Mouse (Mus musculus) frontal cortex, postnatal 10 days (tissue): Measurements from ENCODE around the gene Krt18.

Source experiments
- DNase-seq, 2 experiments: peaks; one replicate each; pipeline ENCODE4 v3.0.0; 2022; ENCODE audit warnings: low spot score in 2 of 2, mixed read lengths in 1 of 2

The Krt18 gene

GRCm38 (mm10) chr15:102010569-102011245, 17.3 kb upstream of the Krt18 start:
- DNase-seq: no peak

- DNase-seq: no peak
Observed at GRCm38 (mm10) chr15:102012260-102012765, 15.7 kb upstream of the Krt18 start.

GRCm38 (mm10) chr15:102013651-102014050, 14.3 kb upstream of the Krt18 start:
- no peak for DNase-seq

DNA sequence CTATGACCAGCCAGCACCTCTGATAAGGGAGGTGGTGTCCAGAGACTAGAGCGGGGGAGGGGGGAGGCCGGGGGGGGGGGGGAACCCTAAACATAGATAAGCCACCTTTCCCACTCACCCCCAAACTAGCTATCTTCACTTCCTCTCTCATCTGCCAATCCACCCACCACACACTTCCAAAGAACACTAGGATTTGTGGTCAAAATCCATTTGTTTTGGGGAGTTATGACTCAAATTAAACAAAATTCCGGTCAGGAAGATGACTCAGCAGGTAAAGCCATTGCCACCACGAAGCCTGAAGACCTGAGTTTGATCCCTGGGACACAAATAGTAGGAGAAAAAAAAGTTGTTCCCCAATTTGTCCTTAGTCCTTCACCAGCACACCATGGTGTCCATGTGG, 13.1 kb upstream of the Krt18 start:
- DNase-seq: no peak

DNA sequence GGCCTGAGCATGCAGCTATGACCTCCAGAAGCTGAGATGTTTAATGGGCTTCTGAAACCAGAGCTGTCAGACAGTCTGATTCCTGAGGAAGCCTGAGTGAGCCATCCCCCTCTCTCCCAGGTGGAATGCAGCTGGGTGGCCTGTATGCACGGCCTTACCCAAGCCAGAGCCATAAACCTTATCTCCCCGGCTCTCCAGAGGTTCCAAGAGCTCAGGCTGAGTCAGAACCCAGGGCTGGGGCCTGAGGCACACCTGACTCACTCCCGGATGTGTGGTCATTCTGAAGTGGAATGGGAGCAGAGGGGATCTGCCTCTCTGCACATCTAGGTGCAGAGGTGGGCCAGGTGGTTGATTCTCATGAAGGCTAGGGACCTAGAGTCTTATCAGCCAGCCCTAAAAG, 11.9 kb upstream of the Krt18 start:
- DNase-seq: no peak

- no peak for DNase-seq
Observed at GRCm38 (mm10) chr15:102016787-102017186, 11.2 kb upstream of the Krt18 start.

GRCm38 (mm10) chr15:102017918-102018463, 10.0 kb upstream of the Krt18 start:
- no peak for DNase-seq

DNA sequence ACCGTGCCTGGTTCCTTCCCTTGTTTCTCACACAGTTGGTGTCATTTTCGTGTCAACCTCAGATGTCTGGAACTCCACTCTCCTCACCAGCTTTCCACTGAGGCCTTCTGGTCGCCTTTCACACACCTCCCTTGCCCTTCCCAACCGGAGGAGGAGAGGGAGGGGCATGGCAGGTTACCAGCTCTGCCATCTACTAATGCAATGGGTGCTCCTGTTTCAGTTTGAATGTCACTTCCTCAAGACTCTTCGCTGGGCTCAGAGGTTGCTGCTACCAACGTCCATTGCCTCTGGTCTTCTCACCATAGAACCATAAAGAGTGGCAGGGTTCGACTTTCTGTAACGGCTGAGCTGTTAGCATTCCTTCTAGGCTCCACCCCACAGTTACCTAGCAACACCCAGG, 5.5 kb upstream of the Krt18 start:
- no peak for DNase-seq

GRCm38 (mm10) chr15:102023888-102024287, 4.1 kb upstream of the Krt18 start:
- no peak for DNase-seq

- DNase-seq: no peak
Observed at GRCm38 (mm10) chr15:102025136-102025872, 2.7 kb upstream of the Krt18 start.

GRCm38 (mm10) chr15:102026430-102026829, 1.6 kb upstream of the Krt18 start:
- DNase-seq: no peak

DNA sequence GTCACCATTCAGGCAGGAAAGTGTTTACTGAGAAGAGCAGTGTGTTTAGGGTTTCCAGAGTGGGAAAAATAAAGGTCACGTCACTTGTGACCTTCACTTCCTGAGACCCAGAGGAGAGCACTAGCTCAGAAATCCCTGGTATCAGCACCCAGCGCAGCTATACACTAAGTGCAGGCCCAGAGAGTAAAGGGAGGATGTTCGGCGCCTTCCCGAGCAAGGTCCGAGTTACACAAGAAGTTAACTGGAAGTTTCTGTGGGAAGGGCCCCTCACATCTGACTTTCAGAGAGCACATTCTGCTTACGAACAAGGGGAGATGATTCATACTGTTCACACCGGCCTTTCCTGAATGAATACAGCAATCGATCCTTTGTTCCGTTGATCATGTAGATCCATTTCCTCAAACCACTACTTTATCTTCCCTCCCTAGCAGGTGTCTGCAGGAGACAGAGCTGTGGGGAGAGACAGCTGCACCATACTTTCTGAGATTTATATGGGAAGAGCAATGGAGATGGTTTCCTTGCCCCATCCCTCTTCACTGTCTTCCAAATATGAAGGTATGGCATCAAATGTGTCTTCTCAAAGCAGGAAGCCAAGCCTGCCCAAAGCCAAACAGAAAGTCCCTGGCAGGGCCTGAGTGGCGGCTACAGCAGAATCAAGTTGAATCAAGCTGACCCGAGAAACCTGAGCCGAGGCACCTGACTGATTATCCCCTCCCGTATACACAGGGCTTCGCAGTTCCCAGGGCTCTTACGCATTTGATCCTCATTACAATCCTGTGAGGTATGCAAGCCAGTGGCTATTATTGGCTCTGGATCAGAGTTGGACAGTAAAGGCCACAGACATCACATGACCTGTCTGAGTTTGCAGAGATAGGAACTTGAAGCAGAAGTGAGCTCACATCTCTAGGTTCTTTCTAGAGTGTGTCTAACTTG, 6.4 kb downstream of the Krt18 start:
- no peak for DNase-seq

DNA sequence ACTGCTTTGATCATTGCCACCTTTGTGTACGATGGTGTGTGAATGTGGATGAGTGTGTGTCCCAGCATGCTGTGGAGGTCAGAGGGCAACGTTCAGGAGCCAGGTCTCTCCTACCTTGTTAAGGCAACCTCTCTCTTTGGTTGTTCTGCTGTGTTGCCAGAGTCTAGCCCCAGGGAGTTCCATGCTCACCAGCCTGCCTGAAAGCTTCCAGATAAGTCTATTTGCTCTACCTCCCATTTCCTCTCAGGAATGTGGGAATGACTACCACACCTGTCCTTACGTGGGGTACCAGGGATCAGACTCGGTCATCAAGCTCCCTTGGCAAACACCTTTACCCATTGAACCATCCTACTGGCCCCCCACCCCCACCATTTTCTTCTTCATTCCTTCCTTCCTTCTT, 12.3 kb downstream of the Krt18 start:
- DNase-seq: no peak

GRCm38 (mm10) chr15:102041951-102042350, 14.0 kb downstream of the Krt18 start:
- DNase-seq: no peak

GRCm38 (mm10) chr15:102044745-102045144, 16.8 kb downstream of the Krt18 start:
- DNase-seq: no peak

DNA sequence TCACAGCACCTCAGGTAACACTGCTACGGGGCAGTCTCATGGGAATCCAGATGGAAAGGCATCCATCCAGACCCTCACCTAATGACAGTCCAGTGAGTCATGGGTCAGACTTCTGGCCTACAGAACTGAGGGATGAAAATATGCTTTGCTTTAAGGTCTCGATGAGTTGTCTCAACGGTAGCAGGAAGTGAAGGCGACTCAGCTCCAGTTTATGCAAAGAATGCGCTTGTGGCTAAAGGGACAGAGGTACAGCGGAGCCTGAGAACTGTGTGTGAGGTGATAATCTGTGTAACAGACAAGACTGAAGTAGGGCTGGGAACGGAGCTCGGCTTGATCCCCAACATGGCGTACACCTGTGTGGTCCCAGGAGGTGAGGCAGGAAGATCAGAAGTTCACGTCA, 17.7 kb downstream of the Krt18 start:
- DNase-seq: no peak

- DNase-seq: no peak
Observed at GRCm38 (mm10) chr15:102048006-102048405, 20.0 kb downstream of the Krt18 start.

DNA sequence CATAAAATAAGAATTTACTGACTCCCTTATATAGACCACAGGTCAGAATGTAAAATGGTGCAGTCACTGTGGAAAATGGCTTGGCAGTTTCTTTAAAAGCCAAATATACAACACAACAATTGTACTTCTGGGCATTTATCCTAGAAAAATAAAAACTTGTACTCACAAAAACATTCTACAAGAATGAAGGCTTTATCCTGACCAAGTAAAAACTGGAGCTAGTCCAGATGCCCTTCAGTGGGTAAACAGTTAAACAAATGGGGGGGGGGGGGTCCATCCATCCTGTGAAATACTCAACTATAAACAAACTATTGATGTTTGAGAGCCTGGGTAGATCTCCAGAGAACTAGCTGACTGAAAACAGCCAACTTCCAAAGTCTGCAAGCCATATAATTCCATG, 21.9 kb downstream of the Krt18 start:
- no peak for DNase-seq

GRCm38 (mm10) chr15:102051920-102052683, 24.1 kb downstream of the Krt18 start:
- peak; percentile 37 to 58 for DNase-seq

DNA sequence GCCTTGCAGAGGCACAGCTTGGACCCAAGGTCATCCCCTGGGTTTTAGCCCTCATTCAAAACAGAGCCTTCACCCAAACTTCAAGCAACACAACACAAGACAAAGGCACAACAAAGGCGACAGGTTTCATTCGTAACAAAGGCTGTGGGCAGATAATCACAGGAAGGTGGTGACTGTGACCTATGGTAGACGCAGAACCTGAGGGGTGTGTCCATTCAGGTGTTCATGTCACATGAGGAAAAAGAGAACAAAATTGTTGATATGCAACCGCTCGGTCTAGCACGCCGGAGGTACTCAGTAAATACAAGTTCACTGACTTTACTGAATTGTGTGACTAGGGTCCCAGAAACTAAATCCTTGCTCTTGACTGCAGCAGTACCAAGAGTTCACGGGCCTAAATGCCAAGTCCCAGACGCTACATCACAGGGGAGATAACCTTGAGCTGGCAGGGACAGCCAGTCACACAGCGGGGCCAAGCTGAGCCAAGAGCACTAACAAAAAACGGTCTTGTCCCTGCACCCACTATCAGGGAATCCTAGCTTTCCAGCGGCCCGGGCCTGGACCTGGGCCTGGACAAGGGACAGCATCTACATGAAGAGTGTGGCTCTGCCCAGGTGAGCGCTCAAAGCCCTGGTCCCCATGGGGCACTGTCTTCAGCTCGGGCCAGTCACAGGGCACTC, 28.7 kb downstream of the Krt18 start:
- no peak for DNase-seq
